Mouse (Mus musculus) cerebellum, postnatal 4 days (tissue): ENCODE measurements around the gene Tmem108.

ENCODE experiments used
- DNase-seq, 2 experiments: peaks; one replicate each; pipeline ENCODE4 v3.0.0; 2022; ENCODE audit warnings: low spot score in 2 of 2, mixed read lengths in 1 of 2

Gene Tmem108

DNA sequence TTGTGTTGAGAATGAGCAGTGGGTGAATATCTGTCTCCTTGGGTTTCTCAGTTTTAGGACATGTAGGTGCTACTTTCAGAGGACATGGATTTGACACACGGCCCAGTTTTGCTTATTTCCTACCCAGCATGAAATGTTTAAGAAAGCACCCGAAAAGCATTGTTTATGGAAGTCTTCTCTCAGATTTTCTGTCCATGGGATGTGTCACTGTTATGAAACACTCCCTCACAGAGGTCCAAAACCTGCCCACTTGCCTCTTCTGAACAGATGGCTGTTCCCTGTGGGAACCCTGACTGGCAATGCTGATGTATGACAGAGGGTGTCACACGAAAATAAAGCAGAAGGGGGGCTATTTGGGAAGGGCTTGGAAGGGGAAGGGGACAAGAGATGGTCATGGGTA lies 212.5 kb downstream of the Tmem108 start:
- DNase-seq, result no peak

DNA sequence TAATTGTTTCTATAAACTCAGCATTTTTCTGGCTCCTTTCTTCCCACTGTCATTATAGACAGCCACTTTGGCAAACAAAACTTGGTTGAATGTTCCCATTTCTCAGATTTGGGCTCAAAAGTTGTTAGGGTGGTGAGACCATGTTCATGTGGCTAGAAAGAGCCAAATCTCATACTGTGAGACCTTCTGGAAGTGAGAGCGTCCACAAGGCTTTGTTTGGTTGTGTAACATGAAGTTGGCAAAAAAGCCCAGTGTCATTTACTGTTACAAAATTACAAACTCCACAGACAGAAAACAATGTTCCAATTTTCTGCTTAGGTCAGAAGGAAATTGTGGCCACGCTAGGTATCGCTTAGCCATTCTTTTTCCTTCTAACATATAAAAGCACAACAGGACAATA lies 213.0 kb downstream of the Tmem108 start:
- DNase-seq, result no peak

DNA sequence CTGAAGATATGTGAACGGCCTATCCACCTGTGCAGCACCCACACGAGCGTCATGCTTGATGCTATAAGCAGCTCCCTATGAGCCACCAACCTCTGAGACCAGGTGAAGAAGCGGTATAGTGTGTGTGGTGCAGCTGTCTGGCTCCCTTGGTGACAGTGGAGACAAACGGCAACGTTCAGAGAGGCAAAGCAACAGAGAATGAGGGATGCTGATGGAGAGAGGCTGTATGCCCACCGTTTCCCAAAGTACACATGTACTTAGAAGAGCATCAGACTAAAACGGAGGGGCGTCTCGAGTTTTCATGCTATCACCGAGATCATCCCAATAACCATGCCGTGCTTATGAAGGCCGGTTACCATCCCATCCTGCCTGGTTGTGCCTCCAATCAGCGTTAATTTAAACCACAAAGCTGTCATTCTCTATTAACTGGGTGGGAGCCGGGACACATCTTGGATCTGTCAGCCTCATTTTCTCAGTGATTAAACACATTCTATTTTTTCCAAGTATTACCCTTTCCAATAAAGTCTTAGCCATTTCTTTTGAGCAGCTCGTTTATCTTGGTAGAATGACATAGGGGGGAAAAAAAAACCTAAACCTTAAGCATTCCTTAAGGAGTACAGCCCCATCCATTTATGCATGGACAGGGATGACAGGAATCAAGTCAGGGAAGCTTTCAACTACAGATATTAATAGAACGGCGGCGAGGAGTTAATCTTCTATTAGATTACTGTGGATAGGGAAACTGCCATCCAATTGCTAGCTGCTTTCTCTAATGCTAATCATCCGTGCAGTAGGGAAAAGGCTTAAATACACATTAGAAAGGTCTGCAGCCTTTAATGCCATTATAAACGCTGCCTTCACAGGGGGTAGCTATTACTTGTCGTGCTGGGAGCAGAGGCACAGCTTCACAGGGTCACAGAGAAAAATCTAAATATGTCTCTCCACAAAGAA lies 214.7 kb downstream of the Tmem108 start:
- no peak for DNase-seq

DNA sequence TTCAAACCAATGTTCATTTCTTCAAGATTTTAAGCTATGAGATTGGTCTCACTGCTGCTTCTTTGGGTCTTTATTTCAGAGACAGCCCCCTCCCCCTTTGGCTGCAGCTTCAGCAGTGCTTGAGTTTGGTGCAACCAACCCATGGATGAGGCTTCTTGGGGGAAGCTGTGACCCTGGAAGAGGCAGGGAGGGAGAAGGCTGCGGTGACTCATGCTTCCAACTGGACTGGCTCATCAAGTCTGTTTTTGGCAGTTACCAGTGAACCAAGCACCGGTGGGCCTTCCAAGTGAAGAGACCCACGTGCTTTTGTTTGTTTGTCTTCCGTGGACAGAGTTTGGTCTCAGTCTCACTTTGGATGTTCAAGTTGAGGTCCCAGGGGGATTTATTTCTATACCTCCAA lies 215.9 kb downstream of the Tmem108 start:
- DNase-seq, result no peak

DNA sequence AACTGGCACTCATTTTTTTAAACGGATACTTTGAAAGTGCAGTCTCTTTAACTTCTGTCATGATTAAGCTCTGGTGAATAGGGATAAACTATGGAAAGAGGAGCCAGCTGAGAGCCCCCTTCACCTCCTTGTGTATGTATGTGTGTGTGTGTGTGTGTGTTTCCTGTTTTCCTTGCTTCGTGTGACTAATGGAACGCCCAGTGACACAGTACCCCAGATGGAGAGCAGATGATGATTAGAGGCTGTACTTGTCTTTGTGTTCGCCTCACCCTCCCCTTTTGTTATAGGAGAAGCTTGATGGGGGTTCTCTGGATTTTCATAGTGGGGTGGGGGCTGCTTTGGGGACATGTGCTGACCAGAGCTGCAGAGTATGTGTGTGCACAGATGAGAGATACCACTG lies 216.4 kb downstream of the Tmem108 start:
- no peak for DNase-seq

DNA sequence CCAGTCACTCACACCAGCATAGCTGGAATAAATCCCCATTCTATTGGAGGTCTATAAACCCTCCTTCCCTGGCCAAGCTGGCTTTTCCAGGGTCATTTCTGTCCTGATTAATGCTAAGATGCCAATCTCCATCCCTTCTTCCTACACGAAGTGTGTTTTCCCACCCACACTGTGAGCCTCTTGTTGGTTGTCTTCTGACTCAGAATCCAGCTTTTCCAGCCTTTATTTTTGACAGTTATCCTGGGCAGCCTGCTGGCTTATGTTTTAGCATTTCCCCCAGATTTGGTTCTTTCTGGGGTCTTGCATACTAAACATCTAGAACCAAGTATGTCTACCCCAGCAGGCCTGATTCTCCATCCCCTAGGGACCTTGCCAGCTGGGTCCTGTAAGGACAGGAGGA lies 217.0 kb downstream of the Tmem108 start:
- DNase-seq, result no peak

DNA sequence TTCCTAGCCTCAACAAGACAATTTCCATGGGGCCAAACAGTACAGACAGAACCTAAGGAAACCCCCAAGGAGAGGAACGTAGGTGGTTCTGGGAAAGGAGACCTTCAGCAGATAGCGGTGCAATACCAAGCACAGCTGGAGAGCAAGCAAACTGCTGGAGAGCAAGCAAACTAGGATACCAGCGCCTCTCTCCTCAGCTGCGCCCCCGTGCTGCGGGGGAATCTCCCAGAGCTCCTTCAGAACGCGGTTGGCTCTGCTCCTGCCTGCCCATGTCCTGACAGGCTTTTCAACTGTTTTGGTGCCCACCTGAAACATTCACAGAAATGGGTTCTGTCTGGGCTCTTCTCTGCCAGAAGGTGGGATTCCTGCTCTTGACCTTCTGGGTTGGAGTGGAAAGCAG lies 221.1 kb downstream of the Tmem108 start:
- DNase-seq, result no peak

DNA sequence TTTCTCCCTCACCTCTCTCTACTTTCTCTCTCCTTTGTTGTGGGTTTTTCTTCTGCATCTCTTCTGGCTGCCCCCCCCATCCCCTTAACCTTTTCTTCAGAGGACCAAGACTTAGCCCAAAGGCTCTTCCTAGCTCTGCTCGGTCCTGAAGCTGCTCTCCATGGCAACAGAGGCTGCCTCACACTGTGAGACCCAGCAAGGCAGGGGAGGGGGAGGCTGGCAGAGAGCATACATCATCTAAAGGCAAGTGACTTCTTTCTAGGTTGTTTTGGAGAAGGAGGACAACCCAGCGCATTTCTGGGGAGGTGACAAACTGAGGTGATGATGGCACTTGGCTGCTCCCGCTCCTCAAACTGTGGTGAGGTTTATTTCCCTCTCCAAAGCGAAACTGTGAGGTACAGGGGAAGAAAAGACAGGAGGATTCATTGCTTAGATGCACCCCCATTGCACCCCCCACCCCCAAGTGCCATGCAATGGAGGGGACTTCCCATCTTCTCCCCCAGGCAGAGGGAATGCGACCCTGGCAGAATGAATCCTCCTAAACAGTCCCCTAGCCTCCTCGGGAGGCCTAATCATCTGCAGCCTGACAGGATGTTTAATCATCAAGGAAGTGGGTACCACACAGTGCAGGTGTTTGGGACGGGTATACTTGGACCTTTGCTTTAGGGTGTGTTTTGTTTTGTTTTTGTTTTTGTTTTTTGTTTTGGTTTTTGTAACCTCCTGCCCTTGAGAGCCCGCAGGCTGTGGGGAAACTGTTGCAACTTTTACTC lies 223.4 kb downstream of the Tmem108 start:
- peak in 1 of 2 experiments; percentile 25 for DNase-seq

DNA sequence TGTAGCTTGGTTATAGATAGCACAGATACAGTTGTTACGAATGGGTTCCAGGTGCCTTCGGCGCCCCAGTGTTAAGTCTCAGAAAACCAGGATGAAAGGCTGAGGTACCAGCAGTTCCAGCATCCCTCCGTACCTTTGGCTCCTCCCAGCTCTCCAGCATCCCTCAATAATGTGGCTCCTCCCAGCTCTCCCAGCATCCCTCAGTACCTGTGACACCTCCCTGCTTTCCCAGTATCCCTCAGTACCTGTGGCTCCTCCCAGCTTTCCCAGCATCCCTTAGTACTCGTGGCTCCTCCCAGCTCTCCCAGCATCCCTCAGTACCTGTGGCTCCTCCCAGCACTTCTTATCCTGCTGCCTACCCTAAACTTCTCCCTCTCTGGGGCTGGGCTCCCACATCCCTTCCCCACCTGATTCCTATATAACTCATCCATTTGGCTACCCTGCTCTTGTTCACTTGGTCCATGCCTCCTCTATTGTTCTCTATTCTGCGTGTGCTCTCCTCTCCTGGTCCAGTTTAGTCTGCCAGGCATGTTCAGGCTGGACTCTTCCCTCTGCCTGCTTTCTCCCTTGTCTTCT lies 225.5 kb downstream of the Tmem108 start:
- DNase-seq, result no peak

DNA sequence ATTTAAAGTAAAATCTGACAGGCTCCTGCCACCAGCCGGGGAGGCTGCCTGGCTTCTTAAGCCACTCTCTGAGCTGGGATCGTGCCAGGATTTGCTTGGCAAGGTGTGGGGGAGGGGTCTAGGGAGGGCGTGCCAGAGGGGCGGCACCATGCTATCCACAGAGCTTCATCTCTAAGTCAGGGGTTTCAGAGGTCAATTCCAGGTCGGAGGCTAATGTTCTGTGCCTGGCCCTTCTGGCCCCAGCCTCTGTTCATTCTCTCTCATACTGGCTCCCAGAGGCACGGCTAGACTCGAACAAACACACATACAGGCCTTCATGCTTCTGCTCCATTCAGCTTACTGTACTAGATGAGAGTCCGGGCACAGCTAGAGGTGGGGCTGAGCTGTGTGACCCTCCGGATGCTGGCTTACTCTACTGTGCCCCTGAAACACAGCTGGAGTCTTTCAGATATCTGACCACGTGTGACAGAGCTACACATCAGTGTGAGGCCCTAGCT lies 236.5 kb downstream of the Tmem108 start:
- DNase-seq, result no peak

DNA sequence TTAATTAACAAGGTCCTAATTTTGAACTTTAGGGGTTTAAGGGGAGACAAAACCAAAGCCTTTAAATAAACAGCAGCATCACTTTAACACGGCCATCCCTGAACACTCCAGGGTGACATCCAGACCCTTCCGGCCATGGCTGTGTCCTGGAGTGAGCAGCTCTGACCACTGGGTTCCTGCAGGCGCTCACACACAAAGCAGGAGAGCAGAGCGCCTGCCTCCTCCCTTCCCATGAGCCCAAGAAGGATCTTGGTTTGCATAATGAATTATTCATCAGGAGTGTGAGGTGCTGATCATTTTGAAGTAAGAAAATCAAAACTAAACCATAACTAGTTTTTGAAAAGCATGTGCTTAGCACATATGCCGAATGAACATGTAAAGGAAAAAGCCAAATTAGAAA lies 237.0 kb downstream of the Tmem108 start:
- no peak for DNase-seq

DNA sequence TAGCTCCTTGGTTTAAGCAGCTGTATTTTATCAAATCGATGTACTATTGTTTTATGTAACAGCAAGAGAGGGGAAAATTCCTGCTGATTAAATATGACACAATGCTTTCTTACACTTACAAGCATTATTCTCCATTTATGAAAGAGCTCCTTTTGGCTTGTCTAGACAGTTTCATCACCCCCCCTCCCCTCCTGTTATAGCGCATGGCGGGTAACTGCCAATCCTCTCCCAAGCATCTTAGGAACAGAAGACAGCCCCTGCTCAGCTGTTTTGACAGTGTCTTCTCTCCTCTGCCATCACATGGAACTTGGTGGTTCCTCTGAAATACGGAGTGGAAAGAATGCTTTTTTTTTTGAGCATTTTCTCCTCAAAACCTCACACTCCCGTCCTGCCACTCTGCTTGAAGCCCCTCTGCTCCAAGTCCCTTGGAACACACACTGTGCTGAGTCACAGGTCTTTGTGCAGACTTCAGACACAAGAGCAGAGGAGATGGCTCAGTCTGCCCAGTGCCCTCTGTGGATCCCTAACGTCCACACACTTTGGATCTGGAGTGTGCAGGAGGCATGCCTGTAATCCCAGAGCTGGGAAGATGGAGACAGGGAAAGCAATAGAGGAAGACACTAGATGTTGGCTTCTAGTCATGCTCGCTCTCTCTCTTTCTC lies 237.8 kb downstream of the Tmem108 start:
- no peak for DNase-seq

DNA sequence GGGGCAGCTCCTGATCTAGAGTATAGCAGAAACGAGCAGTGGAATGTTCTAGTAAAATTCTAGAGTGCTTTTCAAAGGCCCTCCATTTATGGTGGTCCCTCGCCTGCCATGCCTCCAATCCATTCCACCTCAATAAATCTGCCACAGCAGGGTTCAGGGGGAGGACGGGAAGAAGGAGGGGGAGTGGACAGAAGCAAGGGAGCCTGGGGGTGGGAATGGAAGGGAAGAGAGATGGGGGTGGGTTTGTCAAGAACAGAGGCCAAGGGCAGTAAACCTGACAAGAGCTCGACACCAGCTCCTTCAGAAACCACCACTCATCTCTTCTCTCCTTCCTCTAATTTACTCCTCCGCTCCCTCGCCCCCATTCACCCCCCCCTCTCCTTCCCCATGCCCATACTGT lies 238.6 kb downstream of the Tmem108 start:
- no peak for DNase-seq

DNA sequence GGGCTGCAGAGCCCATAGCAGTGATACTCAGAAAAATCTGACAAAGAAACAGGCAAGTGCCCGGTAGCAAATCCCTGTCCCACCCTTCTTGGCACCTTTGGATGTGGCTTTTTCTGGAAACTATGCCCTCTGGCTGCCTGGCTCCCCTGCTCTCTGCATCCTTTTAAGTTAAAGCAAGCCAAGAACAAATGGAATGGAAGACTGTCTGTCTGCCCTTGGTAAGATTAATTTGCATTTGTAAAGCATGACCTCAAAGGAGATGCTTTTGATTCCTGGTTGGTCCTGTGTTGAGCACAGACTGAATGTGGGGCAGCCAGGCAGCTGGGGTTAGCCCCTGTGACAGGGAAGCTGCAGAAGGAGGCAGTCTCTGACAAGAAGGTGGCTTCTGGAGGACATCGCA lies 247.8 kb downstream of the Tmem108 start:
- no peak for DNase-seq

DNA sequence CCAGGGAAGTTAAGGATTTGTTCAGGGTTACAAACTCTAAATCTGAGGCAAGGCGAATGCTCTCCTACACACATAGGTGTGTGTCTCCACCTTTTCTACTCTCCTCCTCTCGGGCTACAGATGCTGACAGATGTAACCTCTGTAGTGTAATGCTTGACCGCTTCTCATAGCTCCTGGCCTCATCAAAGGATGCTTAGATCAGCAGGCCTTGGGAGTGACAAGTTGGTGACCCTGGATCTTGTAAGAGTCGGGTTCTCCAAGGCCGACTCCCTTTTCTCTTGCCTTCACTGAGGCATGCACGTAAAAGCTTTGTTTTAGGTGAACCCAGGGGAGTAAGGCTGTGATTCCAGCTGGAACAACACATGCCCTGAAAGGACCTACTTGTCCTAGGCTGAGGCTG lies 249.4 kb downstream of the Tmem108 start:
- no peak for DNase-seq

DNA sequence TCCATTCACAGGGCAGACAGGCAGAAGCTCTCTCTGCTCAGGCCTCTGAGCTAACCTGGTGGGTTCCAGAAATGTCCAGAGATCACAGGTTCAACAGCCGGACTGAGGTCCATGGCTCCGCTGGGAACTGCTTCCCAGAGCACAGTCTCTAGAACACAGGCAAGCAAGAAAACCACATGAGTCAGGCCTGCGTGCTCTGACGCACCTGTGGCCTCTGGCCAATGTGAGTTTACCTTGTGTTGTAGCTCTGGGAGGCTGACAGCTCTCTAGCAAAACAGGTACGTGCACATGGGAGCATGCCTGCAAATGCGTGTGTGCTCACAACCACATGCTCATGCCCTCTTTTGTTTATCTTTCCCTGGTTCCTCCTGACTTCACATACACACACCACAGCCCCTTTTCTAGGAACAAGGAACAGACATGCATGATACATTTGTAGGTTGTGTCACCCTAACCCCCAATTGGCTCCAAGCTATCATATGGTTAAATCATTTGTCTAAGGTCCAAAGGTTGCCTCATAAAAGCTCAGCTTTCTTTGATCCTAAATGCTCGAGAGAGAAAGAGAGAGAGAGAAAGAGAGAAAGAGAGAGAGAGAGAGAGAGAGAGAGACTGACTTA lies 254.6 kb downstream of the Tmem108 start:
- DNase-seq, result no peak

DNA sequence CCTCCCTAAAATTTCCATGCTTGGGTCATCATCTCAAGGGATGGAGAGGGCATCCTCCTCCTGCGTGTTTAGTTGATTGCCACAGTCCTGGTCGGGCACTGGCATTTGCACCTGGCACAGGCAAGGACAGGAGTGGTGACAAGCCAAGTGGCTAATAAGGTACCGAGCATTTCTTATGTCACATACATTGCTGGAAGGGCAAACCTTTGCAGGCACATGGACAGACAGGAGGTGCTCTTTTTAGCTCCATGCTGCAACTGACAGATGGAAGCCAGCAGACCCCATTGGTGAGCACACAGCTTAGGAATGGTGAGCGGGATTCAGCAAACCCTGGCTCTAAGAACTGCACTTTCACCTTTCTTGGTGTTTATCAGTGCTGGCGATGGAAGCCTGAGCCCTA lies 256.6 kb downstream of the Tmem108 start:
- no peak for DNase-seq

DNA sequence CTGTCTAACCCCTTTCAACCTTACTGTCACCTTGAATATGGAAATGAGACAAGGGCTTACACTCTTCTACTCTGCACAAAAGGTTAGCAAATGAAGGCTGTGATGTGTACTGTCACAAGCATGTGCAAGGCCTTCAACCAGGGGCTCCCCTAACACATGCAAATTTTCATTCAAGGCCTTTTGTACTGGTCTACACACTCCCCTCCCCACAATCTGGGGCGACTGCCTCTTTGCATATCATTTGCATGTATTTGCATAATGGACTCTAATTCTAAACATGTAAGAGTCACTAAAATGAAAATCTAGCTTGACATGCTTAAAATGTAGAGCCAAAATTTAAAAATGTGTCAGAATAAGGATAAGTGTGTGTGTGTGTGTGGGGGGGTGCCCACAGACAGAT lies 257.0 kb downstream of the Tmem108 start:
- no peak for DNase-seq

DNA sequence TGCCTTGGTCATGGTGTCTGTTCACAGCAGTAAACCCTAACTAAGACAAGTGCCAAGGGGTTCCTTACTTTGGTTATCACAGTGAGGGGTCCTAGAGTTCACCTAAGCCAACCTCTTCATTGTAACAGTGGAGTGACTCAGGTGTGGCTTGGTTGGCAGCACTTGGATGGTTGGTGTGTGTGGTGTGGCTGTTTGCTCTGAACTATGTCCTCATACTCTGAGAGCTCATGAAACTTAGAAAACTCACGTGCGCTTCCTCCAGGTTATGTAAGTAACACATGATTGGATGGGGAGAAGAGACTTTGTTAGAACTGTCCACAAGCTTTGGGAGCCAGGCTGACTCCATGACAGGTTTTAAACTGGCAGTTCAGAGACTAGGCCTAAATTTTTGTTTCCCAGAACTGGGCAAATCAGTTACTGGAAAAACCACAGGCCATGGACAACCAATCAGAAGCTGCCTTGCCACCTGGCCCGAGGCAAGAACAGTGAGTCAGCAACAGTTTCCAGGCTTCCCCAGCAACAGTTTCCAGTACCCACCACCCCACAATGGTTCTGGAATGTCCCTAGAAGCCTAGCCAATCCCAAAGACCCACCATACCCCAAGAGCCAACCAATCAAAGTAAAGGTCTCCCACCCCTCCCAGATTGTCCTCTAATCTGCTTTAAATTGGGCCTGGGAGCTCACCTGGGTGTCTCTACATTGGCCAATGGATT lies 257.9 kb downstream of the Tmem108 start:
- no peak for DNase-seq

DNA sequence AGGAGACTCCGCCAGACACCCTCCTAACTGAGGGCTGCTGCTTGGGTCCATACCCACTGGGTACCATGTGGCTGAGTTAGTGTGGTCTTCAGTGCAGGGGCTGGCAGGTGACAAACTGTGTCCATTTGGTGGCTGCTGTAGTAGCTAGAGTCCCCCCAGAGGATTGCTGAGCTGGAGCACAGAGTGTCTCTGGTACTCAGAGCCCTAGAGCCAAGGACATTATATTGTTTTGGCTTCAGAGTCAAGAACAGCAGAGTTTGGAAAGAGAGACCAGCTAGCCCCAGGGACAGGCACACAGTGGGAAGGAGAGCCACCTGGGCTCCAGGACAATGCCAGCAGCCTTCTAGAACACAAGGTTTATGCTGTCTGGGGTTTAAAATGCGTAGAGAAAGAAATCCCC lies 259.0 kb downstream of the Tmem108 start:
- DNase-seq, result no peak

DNA sequence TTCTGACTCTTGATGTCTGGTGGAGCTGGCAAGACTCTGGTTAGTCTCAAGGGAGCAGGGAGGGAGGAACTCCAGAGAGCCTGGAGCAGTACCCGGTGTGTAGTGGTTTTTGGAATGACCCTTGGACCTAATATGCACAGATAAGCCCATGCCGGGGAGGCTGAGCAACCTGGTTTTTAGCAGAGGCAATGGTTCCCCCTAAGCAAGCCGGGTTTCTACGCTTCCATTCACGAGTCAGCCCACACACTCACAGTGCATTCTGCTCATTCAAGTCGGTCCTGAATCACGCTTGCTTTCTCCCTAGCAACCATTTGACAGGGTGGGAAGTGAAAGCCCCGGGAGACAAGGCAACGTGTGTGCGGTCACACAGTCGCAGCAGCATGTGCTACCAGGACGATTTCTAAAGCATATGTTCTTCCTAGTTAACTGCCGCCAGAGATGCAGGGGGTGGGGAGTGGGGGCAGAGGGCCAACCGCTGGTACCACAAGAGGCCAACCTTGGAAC lies 259.7 kb downstream of the Tmem108 start:
- DNase-seq, result peak in 1 of 2 experiments; percentile 50
